Mouse (Mus musculus): ENCODE data around the gene Timm29. TPM values are rescaled to one million over a fixed set of nuclear protein-coding genes. Genes with fewer than 3 reads are reported as not detected.

The Timm29 gene
- total RNA-seq, 2 experiments from 2014 or later: 32.3 to 36.4 TPM

GRCm38 (mm10) chr9:21617066-21617465 lies 24.5 kb downstream of the Timm29 start:
- DNase-seq: peak; percentile 22

- no peak for DNase-seq
These were observed 27.7 kb downstream of the Timm29 start for GRCm38 (mm10) chr9:21620229-21620628.

- no peak for DNase-seq
These were observed 30.2 kb downstream of the Timm29 start for GRCm38 (mm10) chr9:21622676-21623075.

GRCm38 (mm10) chr9:21625342-21626339 lies 33.1 kb downstream of the Timm29 start:
- DNase-seq: no peak

GRCm38 (mm10) chr9:21626571-21626970 lies 34.0 kb downstream of the Timm29 start:
- no peak for DNase-seq

GRCm38 (mm10) chr9:21627145-21627795 lies 34.7 kb downstream of the Timm29 start:
- DNase-seq: no peak

- peak; percentile 63 for DNase-seq
These were observed 38.2 kb downstream of the Timm29 start for GRCm38 (mm10) chr9:21630673-21631072.

GRCm38 (mm10) chr9:21633106-21633505 lies 40.6 kb downstream of the Timm29 start:
- DNase-seq: no peak

GRCm38 (mm10) chr9:21635639-21636038 lies 43.1 kb downstream of the Timm29 start:
- no peak for DNase-seq

GRCm38 (mm10) chr9:21639031-21639430 lies 46.5 kb downstream of the Timm29 start:
- DNase-seq: no peak

Small RNA genes lying within 50 kb of the gene (microRNA-seq; reads per million reads assigned to microRNA genes)
- 0 reads per million in 2 experiments for gene Mir1946b

Other genes starting within 250 kb of the Timm29 start
- 10 to 100 TPM; 79.5 to 80.1 TPM for gene Ilf3, start 224.9 kb upstream of the Timm29 start, total RNA-seq (2021)
- gene Qtrt1, start 180.9 kb upstream of the Timm29 start, total RNA-seq (2021): 10 to 100 TPM; 11.3 to 13.3 TPM
- gene Dnm2, start 167.8 kb upstream of the Timm29 start, total RNA-seq (2021): 10 to 100 TPM; 83.9 to 86.7 TPM
- gene Tmed1, start 82.5 kb upstream of the Timm29 start, total RNA-seq (2021): 10 to 100 TPM; 38.6 to 46.3 TPM
- gene AB124611, start 66.5 kb upstream of the Timm29 start, total RNA-seq (2021): 1 to 10 TPM in 1 of 2 experiments, under 1 TPM in 1; 0.95 to 1.1 TPM
- 10 to 100 TPM; 70.5 to 79.0 TPM for gene Carm1, start 45.8 kb upstream of the Timm29 start, total RNA-seq (2021)
- 1 to 10 TPM; 6.6 to 7.7 TPM for gene Yipf2, start 106 bp downstream of the Timm29 start, total RNA-seq (2021)
- gene Smarca4, start 23.4 kb downstream of the Timm29 start, total RNA-seq (2021): 10 to 100 TPM; 74.5 to 80.1 TPM
- 10 to 100 TPM; 39.9 to 43.5 TPM for gene Ldlr, start 130.8 kb downstream of the Timm29 start, total RNA-seq (2021)
- 10 to 100 TPM; 37.2 to 38.4 TPM for gene Spc24, start 167.6 kb downstream of the Timm29 start, total RNA-seq (2021)
- 10 to 100 TPM; 50.7 to 53.7 TPM for gene Kank2, start 206.0 kb downstream of the Timm29 start, total RNA-seq (2021)
- gene Angptl8, start 242.8 kb downstream of the Timm29 start, total RNA-seq (2021): not detected

All from heart, postnatal 4 days (tissue).